Mouse (Mus musculus) ovary, adult 2 months (tissue): Measurements from ENCODE around the gene Colgalt2. TPM values are rescaled to one million over a fixed set of nuclear protein-coding genes. Genes with fewer than 3 reads are reported as not detected.

Experiments used
- polyA plus RNA-seq: library from polyadenylated mRNA; depleted of rRNA; stranded (reverse); fragments of >200 nt; gene quantifications from 2 replicates; pipeline ENCODE4 v1.2.3, GENCODE M21; 2012; rRNA removed

Gene Colgalt2
- 12.1 and 14.1 TPM in 2 replicates for polyA plus RNA-seq

GRCm38 (mm10) chr1:152399790-152400555 lies at the start of gene Colgalt2:
Gene Colgalt2, plus strand, starts transcription at chr1:152399830.

GRCm38 (mm10) chr1:152386188-152386835 lies 13.3 kb upstream of the Colgalt2 start, which contains the start of gene Tsen15:
Gene Tsen15, minus strand, starts transcription at chr1:152386688.

Other genes starting within 250 kb of the Colgalt2 start
- gene Tsen15, start 13.1 kb upstream of the Colgalt2 start, polyA plus RNA-seq, result 13.7 and 15.5 TPM in 2 replicates